Mouse (Mus musculus) gastrocnemius, postnatal 14 days (tissue): ENCODE results near the gene Pdcd7. TPM values are rescaled to one million over a fixed set of nuclear protein-coding genes. Genes with fewer than 3 reads are reported as not detected.

Source experiments
- DNase-seq: peaks from one replicate; pipeline ENCODE4 v3.0.0; 2021; ENCODE audit warnings: mixed read lengths
- intact Hi-C: fragments of 180-260 bp; cut with DNase I; formaldehyde crosslinking; loops from one replicate; pipeline ENCODE4 v1.15.1; 2025; ENCODE audit warnings: low total_unique reads
- total RNA-seq, 2 experiments: library from RNA; stranded (reverse); gene quantifications; 2 replicates each; pipeline ENCODE4 v1.2.3; 2021

Gene Pdcd7
- total RNA-seq, 2 experiments from 2014 or later = 9.1 to 13.2 TPM

DNA sequence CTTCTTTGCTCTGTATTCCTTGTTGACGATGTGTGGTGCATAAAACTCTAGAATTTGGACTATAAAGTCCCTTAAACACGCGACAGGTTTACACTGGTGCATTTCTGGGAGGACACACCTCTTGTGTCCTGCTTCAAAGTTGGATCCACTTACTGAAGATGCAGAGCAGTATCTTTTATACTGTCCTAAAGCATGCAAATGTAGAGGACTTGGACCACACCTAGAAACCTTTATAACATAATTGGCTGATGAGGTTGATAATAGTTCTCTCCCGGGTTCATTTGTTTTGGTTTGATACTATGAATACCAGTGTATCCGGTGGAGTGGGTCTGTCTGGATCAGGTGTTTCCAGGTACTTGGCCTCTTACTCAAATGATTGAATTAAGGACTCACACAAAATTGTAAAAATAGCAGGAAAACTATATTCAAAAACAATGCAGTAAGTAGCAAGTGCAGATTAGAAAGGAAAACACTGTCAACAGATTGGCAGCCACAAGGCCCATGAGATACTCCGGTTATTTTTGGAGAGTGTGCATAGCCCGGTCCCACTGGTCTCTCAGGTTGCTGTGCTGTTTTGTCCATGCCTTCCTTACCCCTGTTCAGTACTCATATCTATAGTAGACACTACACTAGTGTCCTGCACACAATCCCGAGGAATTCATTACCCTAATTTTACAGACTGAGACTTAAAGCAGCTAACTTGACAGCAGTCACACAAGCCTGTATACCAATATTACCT lies 1.4 kb downstream of the Pdcd7 start:
- intact Hi-C loops = loop anchor here (2.0 kb wide), 1 partner anchor 26 kb away; no protein-coding TSS in a partner anchor

DNA sequence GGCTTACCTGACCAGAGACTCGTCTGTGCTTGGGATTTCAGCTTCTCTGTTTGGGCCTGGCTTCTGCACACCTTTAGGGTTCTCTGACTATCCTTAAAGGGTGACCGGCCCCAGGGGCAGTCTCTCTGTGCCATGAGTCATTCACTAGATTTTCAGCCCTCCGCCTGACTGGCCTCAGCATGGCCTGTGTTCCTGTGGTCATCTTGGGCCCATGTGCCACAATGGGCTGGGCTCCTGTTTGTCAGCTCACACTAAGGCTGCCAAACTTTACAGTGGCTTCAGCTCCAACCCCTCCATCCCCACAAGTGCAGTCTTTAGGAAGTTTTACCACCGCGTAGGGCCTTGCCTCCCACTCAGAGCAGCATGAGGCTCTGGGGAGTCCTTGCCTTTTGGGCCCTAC lies 7.3 kb downstream of the Pdcd7 start:
- DNase-seq = no peak
- intact Hi-C loops = no loop called here

More for the DNA sequence above, 1.4 kb downstream of the Pdcd7 start:
- no peak for DNase-seq

DNA sequence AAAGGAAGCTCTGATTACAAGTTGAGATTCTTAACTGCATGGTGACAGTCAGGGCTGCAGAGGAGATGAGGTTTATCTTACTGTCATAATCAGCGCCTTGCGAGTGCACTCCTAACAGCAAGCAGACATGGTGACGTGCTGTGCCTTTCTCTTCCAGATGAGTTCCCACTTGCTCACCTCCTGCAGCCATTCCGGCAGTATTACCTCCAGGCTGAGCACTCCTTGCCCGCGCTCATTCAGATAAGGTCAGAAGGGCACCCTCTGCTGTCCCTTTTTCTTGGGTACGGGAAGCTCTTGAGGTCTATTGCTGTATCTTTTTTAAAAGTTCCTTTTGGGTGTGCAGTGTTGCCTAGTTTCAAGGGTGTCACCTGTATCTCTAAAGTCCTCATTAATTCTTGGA lies 10.7 kb downstream of the Pdcd7 start:
- no peak for DNase-seq
- intact Hi-C loops = no loop called here

DNA sequence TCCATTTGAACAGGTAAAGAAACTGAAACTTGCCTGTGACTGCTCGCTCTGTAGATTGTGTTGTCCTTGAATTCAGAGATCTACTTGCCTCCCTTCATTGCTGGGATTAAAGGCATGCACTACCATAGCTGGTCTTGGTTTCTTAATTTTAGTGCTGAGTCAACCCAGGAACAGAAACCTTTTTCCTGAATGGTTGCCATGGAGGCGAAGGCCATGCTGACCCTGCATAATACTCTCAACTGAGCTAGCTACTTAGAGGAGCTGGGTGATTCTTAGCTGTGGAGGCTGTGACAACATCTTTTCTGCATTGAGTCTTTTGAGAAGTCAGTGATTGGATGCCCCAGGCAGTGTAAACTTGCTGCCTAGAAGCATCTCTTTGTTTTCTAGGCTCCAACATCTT lies 11.1 kb downstream of the Pdcd7 start:
- DNase-seq = no peak
- intact Hi-C loops = no loop called here

DNA sequence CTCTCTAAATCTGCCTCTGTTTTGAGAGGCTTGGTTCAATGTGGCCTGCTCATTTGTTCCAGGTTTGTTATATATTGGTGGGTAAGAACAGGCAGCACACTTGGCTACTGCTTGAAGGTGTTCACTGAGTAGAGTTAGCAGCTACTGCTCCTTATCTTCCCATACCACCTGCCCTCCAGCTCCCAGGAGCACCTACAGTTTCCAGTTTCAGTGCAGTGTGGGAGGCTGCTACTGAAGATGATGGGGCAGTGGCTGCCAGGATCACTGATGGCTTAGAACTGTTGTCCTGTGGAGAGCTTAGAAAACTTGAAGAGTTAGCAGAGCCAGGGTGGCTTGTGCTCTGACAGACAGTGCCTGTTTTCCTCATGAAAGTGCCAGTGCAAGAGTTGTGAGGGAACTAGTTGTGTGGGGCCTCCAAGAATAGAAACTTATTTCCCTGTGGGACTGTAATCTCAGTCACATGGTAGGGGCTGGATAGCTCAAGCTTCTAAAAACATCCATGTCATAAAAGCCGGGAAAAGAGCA lies 13.1 kb downstream of the Pdcd7 start:
- DNase-seq = no peak
- intact Hi-C loops = no loop called here

DNA sequence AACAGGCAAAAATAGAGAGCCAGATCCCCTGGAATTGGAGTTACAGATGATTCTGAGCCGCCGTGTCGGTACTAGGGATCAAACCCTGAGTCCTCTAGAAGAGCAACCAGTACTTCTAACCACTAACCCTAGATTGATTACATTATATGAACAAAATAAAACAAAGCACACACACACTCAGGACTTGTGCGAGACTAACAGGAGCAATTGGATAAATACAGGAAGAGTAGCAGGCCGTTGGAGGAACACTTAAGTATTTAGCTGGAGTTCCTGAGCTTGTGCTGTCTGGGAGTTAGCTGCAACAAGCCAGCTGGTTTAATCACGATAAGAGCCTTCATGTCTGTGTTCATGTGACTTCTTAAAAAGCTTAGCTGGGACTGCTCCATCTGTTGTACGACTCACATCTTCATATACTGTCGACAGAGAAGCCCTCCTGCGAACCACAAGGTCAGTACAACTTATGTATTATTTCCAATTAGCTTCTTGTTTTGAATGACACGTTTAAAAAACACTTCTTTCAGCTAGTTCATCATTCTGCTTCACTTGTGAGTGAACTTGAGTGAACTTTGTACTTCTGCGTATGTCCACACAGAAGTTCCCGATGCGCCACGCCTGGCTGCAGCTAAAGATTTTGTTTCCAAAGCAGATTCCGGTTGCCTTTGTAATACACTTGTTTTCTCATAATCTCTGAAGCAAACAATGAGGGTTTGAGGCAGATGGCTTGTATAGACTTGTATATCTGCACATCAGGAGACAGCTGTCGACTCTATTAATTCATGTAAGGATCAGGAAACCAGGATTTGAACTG lies 14.9 kb downstream of the Pdcd7 start, which contains the start of gene Ubap1l:
Gene Ubap1l (plus strand): TSS at position 401 of the 808 bp plus-strand sequence.
- intact Hi-C loops = no loop called here
- DNase-seq = no peak

DNA sequence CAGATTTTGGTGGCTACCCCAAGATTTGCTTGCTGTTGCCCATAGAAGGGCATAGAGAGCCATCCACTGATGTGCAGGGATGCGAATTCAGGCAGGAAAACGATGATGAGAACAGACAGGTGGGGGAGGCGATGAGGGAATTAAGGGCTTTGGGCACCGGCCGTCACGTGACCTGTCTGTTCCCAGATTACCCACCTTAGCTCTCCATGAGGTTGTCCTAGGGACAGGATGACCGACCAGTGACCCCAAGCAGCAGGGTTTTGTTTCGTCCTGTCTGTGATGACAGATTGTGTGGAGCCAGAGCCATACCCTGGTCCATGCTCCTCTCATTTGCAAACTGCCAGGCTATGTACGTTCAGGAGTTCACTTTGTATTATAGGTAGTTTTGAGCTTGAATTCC lies 17.8 kb downstream of the Pdcd7 start:
- intact Hi-C loops = no loop called here

DNA sequence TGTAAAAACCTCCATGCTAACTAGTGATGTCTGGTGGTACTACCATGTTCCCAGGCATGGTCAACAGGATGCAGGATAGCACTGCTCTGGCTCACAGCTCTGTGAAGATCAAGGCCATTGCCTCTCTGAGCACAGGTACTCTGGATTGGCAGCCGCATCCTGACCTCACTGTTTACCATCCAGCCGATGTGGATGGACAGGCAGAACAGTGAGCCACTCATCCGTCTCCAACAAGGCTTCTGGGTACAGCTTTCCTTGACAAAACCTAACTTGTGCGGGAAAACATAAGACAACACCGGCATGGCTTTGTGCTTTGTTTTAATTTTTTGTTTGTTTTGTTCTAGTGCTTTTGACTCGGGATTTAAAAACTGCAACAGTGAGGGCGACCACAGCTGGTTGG lies 19.8 kb downstream of the Pdcd7 start:
- intact Hi-C loops = no loop called here

More for the DNA sequence above, 17.8 kb downstream of the Pdcd7 start:
- DNase-seq = no peak

DNA sequence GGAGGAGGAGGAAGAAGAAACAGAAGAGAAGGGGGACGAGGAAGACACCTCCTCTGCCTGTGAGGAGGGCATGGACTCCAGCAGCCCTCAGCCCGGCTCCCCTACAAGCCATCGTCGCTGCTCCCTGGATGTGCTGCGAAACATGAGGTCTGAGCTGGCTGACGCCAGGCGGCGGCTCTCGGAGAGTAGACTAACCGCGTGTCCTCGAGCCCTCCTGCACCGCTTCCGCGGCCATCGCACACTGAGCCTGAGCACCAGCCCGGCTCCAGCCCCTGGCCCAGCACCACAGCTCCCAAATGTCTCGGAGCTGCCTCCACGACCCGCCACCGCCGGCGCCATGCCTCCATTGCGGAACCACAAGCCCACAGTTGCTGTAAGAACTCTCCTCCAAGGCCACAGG lies 25.9 kb downstream of the Pdcd7 start:
- intact Hi-C loops = loop anchor here (2.0 to 5.0 kb wide), 2 partner anchors 25 to 41 kb away; partner anchors contain the start of gene Pdcd7
- DNase-seq = no peak

More for the DNA sequence above, 19.8 kb downstream of the Pdcd7 start:
- DNase-seq = no peak

DNA sequence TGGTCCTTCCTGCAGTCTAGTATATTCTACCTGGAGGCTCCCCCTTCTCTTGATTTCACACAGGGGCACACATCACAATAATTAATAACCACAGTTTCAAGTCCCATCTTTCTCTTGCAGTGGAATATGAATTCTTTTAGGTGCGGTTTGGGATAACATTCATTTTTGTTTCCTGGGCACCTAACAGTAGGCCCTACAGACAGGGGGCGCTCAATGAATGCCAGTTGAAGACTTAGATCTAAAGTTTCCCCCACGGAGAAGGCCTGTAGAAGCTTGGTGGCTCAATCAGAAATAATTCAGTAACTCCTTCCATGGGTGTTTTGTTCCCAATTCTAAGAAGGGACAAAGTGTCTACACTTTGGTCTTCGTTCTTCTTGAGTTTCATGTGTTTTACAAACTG lies 26.5 kb downstream of the Pdcd7 start:
- intact Hi-C loops = loop anchor here (2.0 to 5.0 kb wide), 2 partner anchors 26 to 40 kb away; partner anchors contain the start of gene Pdcd7
- peak; percentile 41 for DNase-seq

DNA sequence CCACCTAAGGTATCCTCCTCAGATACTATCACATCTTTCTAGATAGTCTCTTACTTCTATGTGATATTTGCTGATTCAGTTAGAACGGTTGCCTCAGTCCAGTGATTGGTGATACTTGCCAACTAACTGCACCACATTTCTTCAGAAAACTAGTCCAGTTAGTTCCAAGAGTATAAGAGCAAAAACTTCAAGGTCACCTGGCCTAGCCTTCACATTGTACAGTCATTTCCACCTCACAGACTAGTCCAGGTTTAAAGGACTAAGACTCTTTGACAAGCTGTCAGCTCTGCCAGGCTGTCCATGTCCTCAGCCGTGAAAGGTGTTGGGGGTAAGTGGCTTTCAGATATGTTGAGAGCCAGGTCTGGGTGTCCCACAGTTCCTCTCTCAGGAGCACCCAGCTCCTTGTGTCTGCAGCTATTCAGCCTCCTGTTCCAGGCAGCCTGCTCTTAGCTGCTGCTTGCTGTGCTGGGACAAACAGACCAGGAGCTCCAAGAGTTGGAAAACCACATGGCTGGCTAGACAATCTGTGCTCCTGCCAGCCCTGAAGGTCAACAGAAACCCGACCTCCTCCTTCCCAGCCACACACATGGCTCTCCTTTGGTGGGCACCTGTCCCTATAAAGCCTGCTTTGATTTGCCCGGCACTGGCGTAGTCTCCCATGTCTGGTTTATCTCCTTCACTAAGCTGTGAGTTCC lies 28.7 kb downstream of the Pdcd7 start:
- intact Hi-C loops = loop anchor here (5.0 kb wide), 1 partner anchor 38 kb away; no protein-coding TSS in a partner anchor
- peak; percentile 50 for DNase-seq

DNA sequence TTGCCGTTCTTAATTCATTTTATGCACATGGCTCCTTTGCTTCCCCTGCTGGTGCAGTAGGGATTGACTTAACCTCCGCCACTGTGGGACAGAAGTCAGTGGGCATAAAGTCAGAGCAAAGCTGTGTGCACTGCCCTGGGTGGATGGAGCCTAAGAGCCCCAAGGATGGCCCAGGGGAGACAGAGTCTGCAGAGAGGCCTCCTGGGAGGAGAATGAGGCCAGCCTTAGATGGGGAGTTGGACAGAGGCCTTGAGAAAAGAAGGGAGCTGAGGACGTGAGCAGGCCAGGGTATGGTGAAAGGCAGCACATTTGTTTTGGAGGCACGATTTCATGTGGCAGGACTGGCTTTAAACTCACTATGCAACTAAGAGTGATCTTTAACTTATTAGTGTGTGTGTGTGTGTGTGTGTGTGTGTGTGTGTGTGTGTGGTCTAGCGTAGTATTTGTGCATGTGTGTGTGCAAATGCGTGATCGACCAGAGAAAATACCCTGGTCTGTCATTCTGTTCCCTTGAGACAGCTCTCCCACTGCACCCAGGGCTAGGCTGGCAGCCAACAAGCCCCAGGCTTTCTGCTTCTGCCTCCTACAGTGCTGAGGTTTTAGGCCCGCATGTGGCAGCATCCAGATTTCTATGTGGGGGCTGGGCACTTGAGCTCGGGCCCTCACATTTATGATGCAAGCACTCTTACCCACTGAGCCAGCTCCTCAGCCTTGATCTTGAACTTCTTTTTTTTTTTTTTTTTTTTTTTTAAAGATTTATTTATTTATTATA lies 29.4 kb downstream of the Pdcd7 start:
- intact Hi-C loops = no loop called here
- no peak for DNase-seq

DNA sequence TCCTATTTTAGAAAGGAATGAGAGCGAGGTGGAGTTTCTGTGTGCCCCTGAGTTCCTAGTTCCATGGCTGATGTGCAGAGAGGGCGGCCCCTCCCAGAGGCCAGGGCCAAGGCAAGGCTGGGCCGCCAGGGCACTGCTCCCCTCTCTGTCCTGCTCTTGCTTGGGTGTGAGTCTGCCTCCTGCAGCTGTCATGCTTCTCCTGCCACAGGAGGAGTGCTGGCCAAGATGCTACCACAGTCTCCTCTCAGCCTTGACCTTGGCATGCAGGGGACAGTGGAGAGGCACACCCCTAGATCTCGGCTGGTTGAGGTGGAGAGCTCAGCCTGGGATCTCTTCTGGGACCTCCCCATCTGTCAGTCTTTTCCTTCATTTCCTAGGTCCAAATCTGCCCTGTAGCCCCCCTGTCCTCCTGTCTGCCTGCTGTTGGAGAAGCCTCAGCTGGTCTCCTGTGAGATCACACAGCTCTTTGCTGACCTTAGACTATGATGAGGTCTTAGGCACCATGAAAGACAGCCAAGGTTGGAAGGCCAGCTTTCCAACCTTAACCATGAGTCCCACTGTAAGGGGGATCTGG lies 35.2 kb downstream of the Pdcd7 start:
- DNase-seq = peak; percentile 52
- intact Hi-C loops = no loop called here

DNA sequence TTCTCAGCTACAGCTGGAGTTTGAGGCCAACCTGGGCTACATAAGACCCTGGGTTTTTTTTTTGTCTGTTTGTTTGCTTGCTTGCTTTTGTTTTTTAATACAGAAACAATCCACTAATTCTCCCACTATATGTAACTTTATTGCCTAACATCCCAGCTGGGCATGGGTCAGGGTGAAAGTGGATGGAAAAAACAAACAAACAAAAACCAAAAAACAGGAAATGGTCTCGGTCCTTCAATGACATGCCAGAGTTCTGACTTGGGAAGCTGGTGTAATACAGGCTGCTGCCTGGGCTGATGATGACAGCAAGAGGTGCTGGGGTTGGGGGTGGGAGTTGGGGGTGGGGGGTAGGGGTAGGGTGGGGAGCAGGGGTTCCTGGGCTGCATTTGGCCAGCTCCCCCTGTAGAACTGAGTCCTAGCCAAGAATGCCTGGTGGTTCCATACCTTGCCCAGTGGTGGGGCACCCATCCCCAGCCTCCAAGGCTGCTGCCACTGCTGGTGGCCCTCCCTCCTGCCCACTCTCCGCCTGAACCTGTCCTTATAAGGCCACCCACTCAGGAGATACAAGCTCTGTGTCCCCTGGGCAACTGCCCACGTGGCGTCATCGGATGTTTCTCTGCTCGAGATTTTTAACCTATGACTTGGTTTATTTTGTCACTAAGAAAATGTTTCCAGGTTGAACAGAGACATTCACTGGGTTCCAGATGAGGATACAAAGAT lies 36.3 kb downstream of the Pdcd7 start:
- DNase-seq = peak; percentile 29
- intact Hi-C loops = no loop called here

DNA sequence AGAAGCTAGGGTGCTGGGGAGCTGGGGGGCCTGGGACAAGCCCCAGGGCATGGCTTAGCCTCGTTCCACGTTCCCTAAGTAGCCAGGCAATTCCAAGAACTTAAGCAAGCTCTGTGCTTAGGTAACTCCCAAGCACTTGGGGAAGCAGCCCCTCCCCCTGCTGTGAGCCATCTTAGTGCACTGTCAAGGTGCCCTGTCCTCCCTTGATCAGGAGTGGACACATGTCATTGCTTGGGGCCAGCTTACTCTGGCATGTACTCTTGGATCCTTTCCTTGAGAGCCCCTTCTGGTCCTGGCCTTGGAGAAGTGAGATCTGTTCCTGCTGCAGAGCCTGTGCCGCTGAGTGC lies 36.8 kb downstream of the Pdcd7 start:
- intact Hi-C loops = no loop called here
- DNase-seq = no peak

DNA sequence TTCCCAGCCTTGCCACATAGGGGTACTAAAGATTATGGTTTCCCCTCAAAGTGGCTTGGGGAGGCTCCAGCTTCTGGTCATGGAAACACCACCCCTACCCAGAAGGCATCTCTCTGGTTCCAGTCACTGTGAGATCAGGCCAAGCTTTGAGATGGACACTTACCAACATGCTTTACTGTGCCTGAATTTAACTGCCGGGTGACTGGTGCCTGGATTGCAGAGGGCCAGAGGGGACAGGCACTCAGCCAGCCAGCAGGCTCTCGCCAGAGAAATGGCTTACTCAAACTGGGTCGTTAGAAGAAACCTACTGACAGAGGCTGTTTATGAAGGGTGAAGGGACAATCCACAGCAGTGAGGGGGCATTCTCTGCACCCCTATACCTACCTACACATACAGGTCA lies 38.4 kb downstream of the Pdcd7 start:
- peak; percentile 71 for DNase-seq

DNA sequence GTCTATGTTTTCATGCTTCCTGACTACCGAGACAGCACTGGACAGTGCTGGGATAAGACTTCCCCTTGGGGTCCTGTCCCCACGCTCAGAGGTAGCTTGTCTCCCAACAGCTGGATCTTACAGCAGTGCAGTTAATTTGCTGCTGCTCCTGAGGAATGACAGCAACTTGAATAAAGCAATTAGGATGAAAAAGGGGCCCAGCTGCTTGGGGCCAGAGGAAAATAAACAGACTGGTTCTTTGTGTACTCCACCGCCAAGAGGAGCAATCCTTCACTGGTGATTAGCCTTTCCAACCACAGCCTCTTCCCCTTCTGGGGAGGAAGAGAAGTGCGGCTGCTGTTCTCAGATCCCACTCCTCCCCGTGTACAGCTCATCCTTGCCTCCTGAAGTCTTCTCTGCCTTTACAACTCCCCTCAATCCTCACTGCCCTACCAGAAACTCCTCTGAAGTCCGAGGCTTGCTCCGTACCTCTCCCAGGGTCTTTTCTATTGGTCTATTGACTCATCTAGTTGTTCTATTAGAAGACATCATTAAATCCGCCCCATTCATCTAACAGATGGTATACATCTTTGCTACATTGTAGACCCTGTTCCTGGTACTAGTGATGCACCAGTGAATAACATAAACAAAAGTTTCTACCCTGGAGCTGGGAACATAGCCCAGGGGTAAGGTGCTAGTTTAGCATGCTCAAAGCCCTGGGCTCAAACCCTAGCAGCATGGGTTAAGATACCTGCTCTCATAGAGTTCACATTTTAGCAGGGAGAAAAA lies 40.7 kb downstream of the Pdcd7 start:
- intact Hi-C loops = no loop called here

More for the DNA sequence above, 38.4 kb downstream of the Pdcd7 start:
- intact Hi-C loops = no loop called here

More for the DNA sequence above, 40.7 kb downstream of the Pdcd7 start:
- DNase-seq = no peak
